Mouse (Mus musculus) ovary, postnatal 10 days (tissue): ENCODE data around the gene Prss44.
"Not testable (repeated sequence)": the region's sequence is repeated elsewhere in the genome, so short reads cannot be mapped to it uniquely, and the experiment has no call there.

Experiments
- DNase-seq: peaks from one replicate; pipeline ENCODE4 v3.0.0; 2022; ENCODE audit warnings: low spot score

Prss44 gene

DNA sequence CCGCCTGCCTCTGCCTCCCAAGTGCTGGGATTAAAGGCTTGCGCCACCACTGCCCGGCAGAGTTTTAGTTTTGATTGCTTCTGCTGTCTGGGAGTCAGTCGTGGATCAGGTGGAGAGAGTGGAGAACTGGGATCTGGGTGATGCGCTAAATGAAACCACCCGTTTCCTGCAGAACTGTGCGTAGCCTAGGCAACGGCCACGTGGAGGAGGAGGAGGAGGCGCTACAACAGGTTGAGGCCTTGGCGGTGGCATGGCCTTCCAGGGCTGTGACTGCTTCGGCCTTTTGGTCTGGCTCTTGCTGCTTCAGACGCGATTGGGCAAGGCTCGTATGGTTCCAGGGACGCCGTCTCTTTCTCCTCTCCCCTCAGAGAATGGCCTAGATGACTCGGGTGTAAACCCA, at the start of gene Prss44:
Prss44 (plus strand) TSS at position 206 of the 400 bp plus-strand sequence.
- DNase-seq = no peak

DNA sequence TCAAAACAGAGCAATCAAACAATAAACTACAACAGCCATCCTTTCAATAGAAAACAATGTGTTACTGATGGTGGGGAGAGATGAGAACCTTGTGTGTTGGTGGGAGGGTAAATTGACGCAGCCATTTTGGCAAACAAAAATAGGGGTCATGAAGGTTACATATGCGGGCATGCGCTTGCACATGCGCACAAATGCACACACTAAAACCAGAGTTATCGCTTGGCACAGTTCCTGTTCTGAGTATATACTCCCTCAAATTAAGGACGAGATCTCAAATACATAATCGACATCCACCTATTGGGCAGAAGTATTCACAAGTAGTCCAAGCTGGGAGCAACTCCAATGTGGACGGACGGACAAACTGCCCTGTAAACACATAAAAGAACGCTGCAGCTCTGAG, 41.5 kb upstream of the Prss44 start:
- no peak for DNase-seq

DNA sequence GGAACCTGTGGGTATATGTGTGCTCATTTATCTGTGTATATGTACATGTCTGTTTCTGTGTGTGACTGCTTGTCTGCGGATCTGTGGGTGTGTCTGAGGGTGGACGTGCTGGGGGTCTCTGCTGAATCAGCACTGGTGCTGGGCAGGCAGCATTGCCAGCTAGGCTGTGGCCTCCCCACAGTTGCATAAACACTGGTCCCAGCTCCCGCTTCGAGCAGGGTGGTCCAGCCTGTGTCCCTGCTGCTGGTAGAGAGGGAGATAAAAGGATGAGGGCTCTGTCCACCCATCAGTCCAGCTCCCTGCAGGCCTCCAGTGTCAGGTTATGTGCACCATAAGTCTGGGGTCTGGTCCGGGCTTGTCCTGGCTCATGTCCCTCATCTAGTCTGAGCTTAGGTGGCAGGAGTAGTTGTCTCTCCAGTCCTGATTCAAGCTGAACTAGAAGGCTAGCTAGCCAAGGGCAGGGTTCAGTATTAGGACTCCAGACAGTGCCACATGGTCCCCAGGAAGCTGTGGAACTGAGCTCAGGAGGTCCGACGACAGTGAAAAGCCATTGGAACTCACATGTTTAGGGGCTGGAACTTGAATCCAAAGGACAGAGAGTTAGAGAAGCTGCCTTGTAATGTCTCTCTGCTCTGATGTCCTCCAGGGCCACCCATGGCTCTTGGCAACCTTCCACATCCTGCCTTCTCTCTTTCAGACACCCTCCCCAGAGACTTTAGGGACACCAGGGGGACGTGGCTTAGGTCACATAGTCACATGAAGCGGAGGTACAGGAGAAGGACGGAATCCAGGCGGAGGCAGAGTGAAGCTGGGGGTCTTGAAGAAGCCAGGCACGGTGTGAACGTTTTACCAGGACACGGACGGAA, 39.2 kb upstream of the Prss44 start:
- no peak for DNase-seq

- DNase-seq = no peak
Observed at GRCm38 (mm10) chr9:110775269-110776022, 38.3 kb upstream of the Prss44 start.

- DNase-seq = no peak
Observed at GRCm38 (mm10) chr9:110778100-110778499, 35.7 kb upstream of the Prss44 start.

- DNase-seq = no peak
Observed at GRCm38 (mm10) chr9:110778559-110778958, 35.2 kb upstream of the Prss44 start.

DNA sequence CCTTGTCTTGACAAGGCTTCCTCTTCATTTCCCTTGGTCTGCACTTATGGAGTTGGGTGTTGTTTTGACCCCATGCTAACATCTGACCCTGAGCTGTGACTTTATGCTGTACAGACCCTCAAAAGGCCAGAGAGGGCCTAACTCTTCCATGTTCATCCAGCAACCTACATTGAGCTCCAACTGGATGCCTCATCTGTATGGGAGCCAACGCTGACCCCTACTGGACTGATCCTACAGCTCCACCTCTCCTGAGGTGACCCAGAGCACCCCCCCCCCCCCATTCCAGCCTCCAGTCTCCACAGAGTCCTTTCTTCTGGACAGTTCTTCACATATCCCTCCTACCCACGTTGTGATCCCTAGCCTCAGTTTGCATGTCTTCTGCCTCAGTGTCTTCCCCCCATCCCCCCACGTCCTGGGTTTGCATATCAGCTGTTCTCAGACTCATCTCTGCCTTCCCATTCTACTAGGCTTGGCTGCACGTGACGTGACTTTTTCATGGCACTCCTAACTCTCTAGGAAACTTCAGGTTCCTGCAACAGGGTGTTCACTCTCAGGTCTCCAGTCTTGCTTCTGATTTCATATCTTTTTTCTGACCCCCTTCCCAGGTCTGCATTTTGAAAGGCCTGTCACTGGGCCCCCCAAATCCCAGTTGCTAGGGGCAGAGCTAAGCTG, 34.4 kb upstream of the Prss44 start:
- DNase-seq = no peak

DNA sequence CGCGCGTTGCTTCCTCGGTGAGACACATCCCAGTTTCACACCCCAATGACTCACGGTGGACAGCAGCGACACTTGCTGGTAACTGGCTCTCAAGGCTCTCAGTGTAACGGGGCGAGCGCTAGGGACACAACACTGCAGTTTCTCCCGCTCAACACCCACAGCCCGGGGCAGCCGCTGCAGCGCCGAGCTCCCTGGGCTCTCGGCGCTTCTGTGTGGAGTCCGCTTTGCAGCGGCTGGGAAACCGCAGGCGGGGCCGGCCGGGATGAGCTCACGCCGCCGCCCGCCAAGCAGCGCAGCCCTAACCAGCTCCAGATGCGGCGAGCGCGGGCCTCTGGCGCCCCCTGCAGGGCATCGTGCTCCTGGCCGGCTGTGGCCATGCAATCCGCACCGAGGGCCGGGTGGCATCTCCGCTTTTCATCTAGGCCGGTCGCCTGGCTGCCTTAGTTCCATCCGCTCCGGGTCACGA, 32.5 kb upstream of the Prss44 start:
- peak; percentile 95 for DNase-seq

DNA sequence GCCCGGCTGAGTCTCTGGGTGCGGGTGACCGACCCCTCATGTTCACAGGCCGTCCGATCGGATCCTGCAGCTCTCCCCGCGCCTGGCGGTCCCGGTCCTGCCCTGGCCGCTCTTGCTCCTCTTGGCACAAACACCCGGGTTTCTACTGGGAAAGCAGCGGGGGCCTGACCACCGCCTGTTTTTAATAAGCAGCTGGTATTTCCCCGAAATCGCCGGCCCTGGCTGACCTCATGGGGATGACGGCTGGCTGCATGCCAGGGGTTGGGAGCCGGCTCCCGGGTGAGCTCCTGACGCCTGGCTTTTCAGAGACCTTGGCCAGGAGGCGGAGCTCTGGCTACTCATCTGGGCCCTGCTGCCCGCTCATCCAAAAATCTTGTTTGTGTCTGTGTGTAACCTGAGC, 32.1 kb upstream of the Prss44 start:
- DNase-seq = peak; percentile 85

GRCm38 (mm10) chr9:110783611-110784010, 30.2 kb upstream of the Prss44 start:
- no peak for DNase-seq

DNA sequence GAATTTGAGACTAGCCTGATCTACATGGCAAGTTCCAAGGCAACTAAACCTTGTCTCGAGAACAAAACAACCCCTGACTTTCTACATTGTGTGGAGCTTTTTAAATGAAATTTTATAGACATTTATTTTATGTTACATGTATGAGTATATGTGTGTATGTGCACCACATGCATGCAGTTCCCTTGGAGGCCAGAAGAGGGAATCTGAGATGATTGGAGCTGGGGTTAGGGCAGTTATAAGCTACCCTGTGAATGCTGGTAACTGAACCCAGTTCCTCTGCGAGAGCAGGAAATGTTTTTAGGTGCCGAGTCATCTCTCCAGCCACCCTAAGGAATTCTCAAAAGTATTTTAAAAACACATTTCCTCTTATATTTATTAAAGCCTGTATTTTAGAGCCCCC, 25.6 kb upstream of the Prss44 start:
- DNase-seq = no peak

DNA sequence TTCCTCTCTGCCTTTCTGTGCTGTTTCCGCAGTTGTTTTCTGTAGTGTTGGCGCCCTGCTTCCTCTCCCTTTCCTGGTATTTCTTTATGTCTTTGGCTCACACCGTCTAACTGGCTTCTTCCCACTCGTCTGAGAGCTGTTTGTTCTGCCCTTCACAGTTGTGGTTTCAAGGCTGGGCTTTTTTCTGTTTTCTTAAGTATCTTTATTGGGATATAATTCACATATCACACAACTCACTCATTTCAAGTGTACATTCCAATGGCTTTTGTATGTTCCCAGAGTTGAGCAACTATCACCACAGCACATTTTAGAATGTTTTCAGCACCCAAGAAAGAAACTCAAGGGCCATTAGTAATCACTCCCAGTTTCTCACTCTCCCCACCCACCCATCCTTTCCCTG, 23.3 kb upstream of the Prss44 start:
- no peak for DNase-seq

- no peak for DNase-seq
Observed at GRCm38 (mm10) chr9:110797013-110797412, 16.8 kb upstream of the Prss44 start.

DNA sequence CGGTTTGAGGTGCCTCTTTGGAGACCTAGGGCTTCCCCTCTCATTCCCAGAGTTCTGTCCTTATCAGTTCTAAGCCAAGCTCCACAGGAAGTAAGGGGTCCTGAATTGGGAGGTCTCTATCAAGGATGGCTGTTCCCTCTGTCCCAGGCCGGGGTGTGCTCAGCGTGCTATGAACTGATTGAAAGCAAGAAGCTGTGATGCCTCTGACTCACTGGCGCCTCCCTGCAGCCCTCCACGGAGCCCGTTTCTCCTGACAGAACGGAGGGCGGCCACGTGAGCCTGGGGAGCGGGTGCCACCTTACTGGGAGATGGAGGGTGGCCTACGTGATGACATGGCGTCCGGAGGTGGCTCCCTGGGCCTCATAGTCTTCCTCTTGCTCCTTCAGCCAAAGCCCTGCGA, 15.9 kb upstream of the Prss44 start, which contains the start of gene Prss42:
Prss42 (plus strand) TSS at position 301 of the 400 bp plus-strand sequence.
- no peak for DNase-seq

- no peak for DNase-seq
Observed at GRCm38 (mm10) chr9:110800834-110801479, 12.8 kb upstream of the Prss44 start.

DNA sequence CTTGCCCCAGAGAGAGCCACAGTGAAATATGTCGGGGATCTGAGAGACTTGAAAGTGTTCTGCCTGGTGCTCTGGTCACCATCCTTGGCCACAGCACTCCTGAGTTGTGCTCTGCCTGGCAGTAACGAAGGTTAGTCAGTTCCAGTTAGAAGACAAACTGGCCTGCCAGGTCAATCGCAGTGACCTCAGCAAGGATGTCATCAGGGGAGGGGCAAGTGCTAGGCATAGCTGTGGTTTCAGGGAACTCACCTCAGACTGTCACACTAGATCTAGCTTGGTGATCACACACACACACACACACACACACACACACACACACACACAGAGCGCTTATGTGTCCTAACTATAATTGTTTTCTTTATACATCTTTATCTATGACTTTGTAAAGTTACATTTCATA, 10.5 kb upstream of the Prss44 start:
- no peak for DNase-seq

DNA sequence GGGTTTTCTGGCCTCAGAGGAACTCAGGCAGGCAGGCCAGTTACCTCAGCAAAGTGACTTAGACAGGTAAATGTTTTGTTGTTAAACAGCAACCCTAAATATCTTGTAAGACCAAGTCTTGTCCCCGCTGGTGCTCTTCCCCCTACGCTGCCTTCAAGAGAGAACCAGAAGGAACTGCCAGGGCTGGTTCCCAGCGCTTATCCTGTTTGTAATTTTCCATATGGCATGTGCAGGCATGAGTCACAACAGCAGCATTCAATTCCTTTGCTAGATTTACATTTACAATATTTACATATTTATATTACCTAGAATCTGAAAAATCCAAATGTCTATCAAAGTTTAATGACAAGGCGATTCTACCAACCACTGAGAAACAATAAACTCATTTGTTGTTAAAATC, 3.7 kb upstream of the Prss44 start:
- no peak for DNase-seq

- not testable (repeated sequence) for DNase-seq
Observed at GRCm38 (mm10) chr9:110820546-110820945, 6.8 kb downstream of the Prss44 start.

GRCm38 (mm10) chr9:110821436-110821835, 7.6 kb downstream of the Prss44 start:
- DNase-seq = no peak

DNA sequence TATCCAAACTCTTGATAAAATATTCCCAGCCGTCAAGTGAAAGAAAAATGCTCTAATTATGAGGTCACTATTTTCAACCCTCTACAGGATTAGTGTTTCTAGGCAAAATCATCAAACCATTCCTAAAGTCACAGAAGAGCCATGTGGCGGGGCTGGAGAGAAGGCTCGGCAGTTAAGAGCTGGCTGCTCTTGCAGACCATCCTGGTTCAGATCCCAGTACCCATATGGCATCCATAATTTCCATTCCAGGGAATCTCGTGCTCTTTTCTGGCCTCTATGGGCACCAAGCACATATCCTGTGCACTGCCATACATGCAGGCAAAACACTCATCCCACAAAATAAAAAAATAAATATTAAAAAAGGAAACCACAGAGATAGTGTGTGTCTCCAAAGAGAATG, 11.6 kb downstream of the Prss44 start:
- no peak for DNase-seq

DNA sequence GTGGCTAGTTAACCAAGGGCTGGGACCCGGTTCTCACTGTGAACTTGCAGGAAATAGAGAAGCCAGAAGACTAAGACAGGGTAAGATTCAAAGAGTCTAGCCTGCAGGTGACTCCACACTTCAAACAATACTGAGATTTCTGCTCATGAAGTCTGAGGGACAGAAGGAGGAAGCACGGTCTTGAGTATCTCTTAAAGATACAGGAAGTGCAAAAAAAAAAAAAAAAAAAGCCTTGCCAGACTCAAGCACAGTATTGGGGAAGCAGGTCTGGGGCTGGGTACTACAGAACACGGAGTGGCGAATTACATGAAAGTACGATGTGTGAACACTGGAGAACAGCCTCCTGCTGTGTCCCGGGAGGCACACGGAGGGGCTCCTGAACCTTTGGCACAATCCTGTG, 12.0 kb downstream of the Prss44 start:
- DNase-seq = no peak

- DNase-seq = no peak
Observed at GRCm38 (mm10) chr9:110826390-110826789, 12.6 kb downstream of the Prss44 start, which contains the start of gene Prss43. TSS of gene Prss43 (plus strand) at chr9:110826690.
